Mouse (Mus musculus) midbrain, postnatal 0 days (tissue): Measurements from ENCODE around the gene Rab36. TPM values are rescaled to one million over a fixed set of nuclear protein-coding genes. Genes with fewer than 3 reads are reported as not detected.

Experiments used
- ATAC-seq: fragments of 200-750 bp; cut with Nextera tagmentation; 2 replicates; pipeline ENCODE4 v1.8.0; 2017; ENCODE audit warnings: moderate number of reproducible peaks, mild to moderate bottlenecking, moderate TSS enrichment, moderate library complexity; ENCODE audit not compliant: low FRiP score
- DNase-seq: peaks from one replicate; pipeline ENCODE4 v3.0.0-alpha.2; 2015; ENCODE audit warnings: low spot score
- H3K27ac ChIP-seq: fragments of 300-500 bp; sonication (generic); 2 replicates; pipeline ENCODE4 v1.5.1; 2014; ENCODE audit warnings: low read depth, mild to moderate bottlenecking, low read length, mixed read lengths
- H3K27me3 ChIP-seq: fragments of 300-500 bp; sonication (generic); 2 replicates; pipeline ENCODE4 v1.6.1; 2014; ENCODE audit warnings: low read length, control low read depth, mixed read lengths; ENCODE audit not compliant: insufficient read depth
- H3K36me3 ChIP-seq: fragments of 300-500 bp; sonication (generic); 2 replicates; pipeline ENCODE4 v1.6.1; 2014; ENCODE audit warnings: low read length, control low read depth, mixed read lengths; ENCODE audit not compliant: insufficient read depth
- H3K4me1 ChIP-seq: fragments of 300-500 bp; sonication (generic); 2 replicates; pipeline ENCODE4 v1.6.1; 2014; ENCODE audit warnings: mild to moderate bottlenecking, control low read depth, antibody characterized with exemption, low read length, mixed read lengths; ENCODE audit not compliant: insufficient read depth
- H3K4me2 ChIP-seq: fragments of 300-500 bp; sonication (generic); 2 replicates; pipeline ENCODE4 v1.6.1; 2014; ENCODE audit warnings: low read depth, mild to moderate bottlenecking, low read length, mixed read lengths; ENCODE audit not compliant: poor library complexity, severe bottlenecking
- H3K4me3 ChIP-seq: fragments of 300-500 bp; sonication (generic); 2 replicates; pipeline ENCODE4 v1.5.1; 2014; ENCODE audit warnings: low read depth, mild to moderate bottlenecking, low read length, moderate library complexity
- H3K9ac ChIP-seq: fragments of 300-500 bp; sonication (generic); replicated peaks from 2 replicates; pipeline ENCODE4 v1.6.1; 2014; ENCODE audit warnings: mild to moderate bottlenecking, low read length, moderate library complexity, mixed read lengths; ENCODE audit not compliant: poor library complexity, severe bottlenecking
- H3K9me3 ChIP-seq: fragments of 300-500 bp; sonication (generic); 2 replicates; pipeline ENCODE4 v1.6.1; 2016; ENCODE audit warnings: low read length, control low read depth
- CTCF ChIP-seq: IDR thresholded peaks from 2 replicates; pipeline ENCODE4 v1.5.1; 2016; ENCODE audit warnings: antibody characterized with exemption, mild to moderate bottlenecking
- WGBS: fragments of 180-500 bp; shearing (Covaris S2); extraction: QIAGEN DNeasy Blood & Tissue Kit; methylation state at CpG from one replicate; pipeline ENCODE4 v1.1.7; 2014; 5-methylcytosine and 5-hydroxymethylcytosine counted together
- polyA plus RNA-seq: library from polyadenylated mRNA; unstranded; fragments of >200 nt; fragmentation: Nextera tagmentation; extraction: Ambion mirVana; gene quantifications from 2 replicates; pipeline ENCODE4 v1.2.1, GENCODE M21; 2015
- total RNA-seq: library from RNA; depleted of rRNA; stranded (reverse); fragments of >200 nt; gene quantifications from 2 replicates; pipeline ENCODE4 v1.2.3, GENCODE M21; 2014

Rab36 gene
- total and polyA plus RNA-seq, 2 experiments from 2014 or later, result 15.5 to 30.9 TPM

GRCm38 (mm10) chr10:75068086-75068485, 31.2 kb downstream of the Rab36 start:
- 59% methylated on average over 2 of the region's 2 CpGs for WGBS
- no peak for ATAC-seq
- TF ChIP-seq CTCF, result no peak

GRCm38 (mm10) chr10:75068624-75069328, 31.9 kb downstream of the Rab36 start:
- DNase-seq, result no peak
- H3K27ac ChIP-seq, result no peak overlapping the region
- H3K9me3 ChIP-seq, result no peaks in the 10 kb centered on the region
- no peak overlapping the region for H3K9ac ChIP-seq
- H3K4me2 ChIP-seq, result no peak overlapping the region
- H3K27me3 ChIP-seq, result no peaks in the 10 kb centered on the region
- H3K4me3 ChIP-seq, result no peak overlapping the region
- no peaks in the 10 kb centered on the region for H3K36me3 ChIP-seq
- no peak for TF ChIP-seq CTCF
- no peak for ATAC-seq
- H3K4me1 ChIP-seq, result peaks cover 18% of the 10 kb centered on the region
- 64% methylated on average over 12 of the region's 12 CpGs for WGBS

More at GRCm38 (mm10) chr10:75068086-75068485, 31.2 kb downstream of the Rab36 start:
- Histone ChIP-seq H3K36me3 (no peaks in the 10 kb centered on the region), H3K9me3 (no peaks in the 10 kb centered on the region), H3K27ac (no peak overlapping the region), H3K9ac (no peak overlapping the region), H3K4me1 (peaks cover 25% of the 10 kb centered on the region), H3K27me3 (no peaks in the 10 kb centered on the region), H3K4me3 (no peak overlapping the region), H3K4me2 (no peak overlapping the region)
- no peak for DNase-seq

GRCm38 (mm10) chr10:75070281-75070976, 33.6 kb downstream of the Rab36 start:
- Histone ChIP-seq H3K9ac (no peak overlapping the region), H3K4me3 (no peak overlapping the region), H3K4me2 (no peak overlapping the region), H3K4me1 (peaks cover 8% of the 10 kb centered on the region; the same call in 1 of the 2 replicates), H3K36me3 (no peaks in the 10 kb centered on the region), H3K27ac (no peak overlapping the region), H3K27me3 (no peaks in the 10 kb centered on the region), H3K9me3 (no peaks in the 10 kb centered on the region)
- ATAC-seq (no peak), DNase-seq (no peak)
- TF ChIP-seq CTCF, result no peak
- WGBS, result 71% methylated on average over 11 of the region's 11 CpGs

DNA sequence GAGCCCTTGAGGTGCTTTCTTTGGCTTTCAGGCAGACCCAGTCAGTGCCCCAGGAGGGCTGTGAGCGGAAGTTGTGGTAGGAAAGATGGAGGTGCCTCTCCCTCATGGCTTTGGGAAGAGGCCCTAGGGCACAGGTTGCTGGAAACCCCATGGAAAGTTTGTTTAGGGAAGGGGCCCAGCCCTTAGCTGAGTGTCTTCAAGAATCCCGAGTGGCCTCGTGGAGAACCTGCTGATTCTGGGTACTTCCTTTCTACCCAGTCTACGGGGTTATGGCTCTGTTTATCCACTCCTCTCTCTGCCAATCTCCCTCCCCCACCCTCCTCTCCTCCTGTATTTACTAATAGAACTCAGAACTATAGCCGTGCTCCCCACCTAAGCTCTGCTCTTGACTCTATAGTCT, 38.8 kb downstream of the Rab36 start:
- Histone ChIP-seq H3K36me3 (no peaks in the 10 kb centered on the region), H3K9ac (no peak overlapping the region), H3K27ac (no peak overlapping the region), H3K4me2 (no peak overlapping the region), H3K9me3 (no peaks in the 10 kb centered on the region), H3K4me1 (0 out of 2 replicates have a peak, but pooled peaks cover 5% of the 10 kb centered on the region), H3K27me3 (no peaks in the 10 kb centered on the region), H3K4me3 (no peak overlapping the region)
- DNase-seq (no peak), ATAC-seq (no peak)
- 82% methylated on average over 5 of the region's 5 CpGs for WGBS
- no peak for TF ChIP-seq CTCF

GRCm38 (mm10) chr10:75078174-75079128, 41.6 kb downstream of the Rab36 start:
- H3K36me3 ChIP-seq, result no peaks in the 10 kb centered on the region
- H3K4me2 ChIP-seq, result no peak overlapping the region
- H3K9me3 ChIP-seq, result no peaks in the 10 kb centered on the region
- no peak for DNase-seq
- H3K27ac ChIP-seq, result no peak overlapping the region
- H3K4me1 ChIP-seq, result 0 out of 2 replicates have a peak, but pooled peaks cover 5% of the 10 kb centered on the region
- 87% methylated on average over 14 of the region's 14 CpGs for WGBS
- H3K9ac ChIP-seq, result no peak overlapping the region
- H3K4me3 ChIP-seq, result no peak overlapping the region
- TF ChIP-seq CTCF, result no peak
- H3K27me3 ChIP-seq, result no peaks in the 10 kb centered on the region
- no peak for ATAC-seq
